Mouse (Mus musculus) gastrocnemius, adult 8-10 months (tissue): ENCODE results near the gene Bag5. TPM values are rescaled to one million over a fixed set of nuclear protein-coding genes. Genes with fewer than 3 reads are reported as not detected.

ENCODE experiments used
- DNase-seq, 2 experiments: peaks; one replicate each; pipeline ENCODE4 v3.0.0; 2022; ENCODE audit warnings: low spot score in 2 of 2
- total RNA-seq, 4 experiments: library from RNA; stranded (reverse); gene quantifications; 2 replicates each; pipeline ENCODE4 v1.2.4; 2022

The Bag5 gene
- total RNA-seq = 10 to 100 TPM; 11.4 to 19.6 (median 16.3) TPM

- peak; percentile 72 to 83 for DNase-seq
Measured at GRCm38 (mm10) chr12:111713004-111713651, at the start of gene Bag5, which contains the start of gene Apopt1. TSS of gene Bag5 (minus strand) at chr12:111713257. TSS of gene Apopt1 (plus strand) at chr12:111713261.

DNA sequence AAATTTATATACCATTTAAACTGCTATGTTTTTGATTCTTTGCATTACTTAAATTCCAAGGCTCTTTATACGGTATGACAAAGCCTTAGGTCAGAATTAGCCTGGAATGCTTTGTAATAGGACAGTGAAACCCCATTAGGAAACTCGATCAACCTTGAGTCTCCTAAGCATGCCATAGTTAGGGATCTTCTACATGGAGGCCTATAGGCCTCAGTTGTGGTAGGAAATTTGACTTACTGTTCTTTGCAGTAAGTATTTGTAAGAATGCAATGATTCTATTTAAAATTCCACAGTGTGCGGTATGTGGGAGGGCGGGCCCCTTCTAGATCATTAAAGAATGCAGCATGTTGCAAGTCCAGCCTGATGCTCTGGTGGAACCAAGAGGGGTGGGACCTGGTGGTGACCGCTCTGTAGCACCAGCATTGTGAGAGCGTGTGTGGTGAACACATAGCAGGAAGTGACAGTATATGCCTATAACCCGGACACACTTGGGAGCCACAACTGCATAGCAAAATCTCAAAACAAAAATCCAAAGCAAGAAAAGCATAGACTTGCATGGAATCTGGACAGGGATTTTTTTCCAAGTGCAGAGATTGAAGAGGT, 47.4 kb upstream of the Bag5 start:
- no peak for DNase-seq

DNA sequence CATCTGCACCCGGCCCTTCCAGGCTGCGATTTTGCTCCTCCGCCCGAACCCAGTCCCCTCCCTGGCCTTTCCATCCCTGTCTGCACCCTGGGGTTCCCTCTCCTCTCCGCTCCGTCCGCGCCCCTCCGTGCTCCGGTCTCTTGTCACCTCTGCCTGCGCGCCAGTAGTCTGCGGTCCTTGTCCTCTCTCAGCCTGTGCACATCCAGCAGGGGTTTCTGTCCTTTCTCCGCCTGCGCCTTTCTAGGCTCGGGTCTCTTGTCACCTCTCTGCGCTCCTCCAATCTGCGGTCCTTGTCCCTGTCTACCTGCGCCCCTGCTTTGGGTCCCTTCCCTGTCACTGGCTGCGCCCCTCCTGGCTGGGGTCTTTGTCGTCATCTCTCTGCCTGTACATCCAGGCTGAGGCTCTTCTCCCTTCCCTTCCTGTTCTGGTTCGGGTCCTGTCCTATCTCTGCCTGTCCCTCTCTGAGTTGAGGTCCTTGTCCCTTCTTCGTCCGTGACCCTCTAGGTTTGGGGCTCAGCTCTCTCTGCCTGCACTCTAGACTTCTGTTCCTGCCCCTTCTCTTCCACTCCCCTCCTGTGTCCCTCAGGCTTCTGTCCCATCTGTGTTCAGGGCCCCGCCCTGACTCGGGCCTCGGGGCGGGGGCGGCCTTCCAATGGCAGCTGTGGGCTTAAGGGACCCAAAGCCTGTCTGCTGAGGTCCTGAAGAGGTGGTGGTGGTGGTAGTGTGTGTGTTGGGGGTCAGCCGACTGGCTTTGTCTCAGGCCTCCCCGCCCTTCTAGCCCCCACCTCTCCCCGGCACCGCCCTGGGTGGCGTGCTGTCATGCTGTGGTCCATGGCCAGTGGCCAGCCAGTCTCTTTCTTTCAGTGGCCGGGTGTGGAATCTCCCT, 46.4 kb upstream of the Bag5 start:
- DNase-seq = peak; percentile 57 to 66

- peak; percentile 56 to 59 for DNase-seq
Measured at GRCm38 (mm10) chr12:111758381-111759175, 45.5 kb upstream of the Bag5 start, which contains the start of gene Klc1. TSS of gene Klc1 (plus strand) at chr12:111758849.

DNA sequence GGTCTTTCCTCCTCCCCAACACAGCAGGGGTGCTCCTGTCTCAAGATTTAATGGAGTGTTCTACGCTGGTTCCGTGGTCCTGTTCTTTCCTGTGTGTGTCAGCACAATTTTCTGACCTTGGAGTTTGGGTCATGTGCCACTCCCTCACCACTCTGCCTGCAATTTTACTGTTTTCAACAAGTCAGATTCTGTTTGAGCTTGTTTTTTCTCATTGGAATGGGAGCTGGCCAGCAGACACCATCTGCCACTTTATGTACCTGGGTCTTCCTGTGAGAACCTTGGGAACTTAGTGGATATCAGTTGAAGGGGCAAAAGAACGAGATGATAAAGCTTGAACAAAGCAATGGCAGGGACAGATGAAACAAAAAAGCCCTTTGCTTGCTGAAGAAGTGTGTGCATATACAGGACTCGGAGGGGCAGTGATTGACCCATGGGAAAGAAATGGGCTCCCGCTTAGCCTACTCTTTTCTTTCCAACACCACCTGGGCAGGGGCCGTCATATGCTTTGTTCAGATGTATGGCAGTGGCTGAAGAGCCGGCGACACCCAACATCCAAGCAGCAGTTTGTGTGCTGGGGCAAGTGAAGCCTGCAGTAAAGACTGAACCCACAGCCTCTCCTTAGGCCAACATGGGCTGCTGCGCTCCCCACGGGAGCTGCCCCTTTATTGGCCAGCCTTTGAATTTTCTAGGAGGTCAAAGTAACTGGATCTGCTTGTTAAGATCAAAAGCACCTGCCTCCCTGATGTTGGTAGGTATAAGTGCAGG, 44.7 kb upstream of the Bag5 start:
- no peak for DNase-seq

- no peak for DNase-seq
Measured at GRCm38 (mm10) chr12:111756698-111757082, 43.6 kb upstream of the Bag5 start.

DNA sequence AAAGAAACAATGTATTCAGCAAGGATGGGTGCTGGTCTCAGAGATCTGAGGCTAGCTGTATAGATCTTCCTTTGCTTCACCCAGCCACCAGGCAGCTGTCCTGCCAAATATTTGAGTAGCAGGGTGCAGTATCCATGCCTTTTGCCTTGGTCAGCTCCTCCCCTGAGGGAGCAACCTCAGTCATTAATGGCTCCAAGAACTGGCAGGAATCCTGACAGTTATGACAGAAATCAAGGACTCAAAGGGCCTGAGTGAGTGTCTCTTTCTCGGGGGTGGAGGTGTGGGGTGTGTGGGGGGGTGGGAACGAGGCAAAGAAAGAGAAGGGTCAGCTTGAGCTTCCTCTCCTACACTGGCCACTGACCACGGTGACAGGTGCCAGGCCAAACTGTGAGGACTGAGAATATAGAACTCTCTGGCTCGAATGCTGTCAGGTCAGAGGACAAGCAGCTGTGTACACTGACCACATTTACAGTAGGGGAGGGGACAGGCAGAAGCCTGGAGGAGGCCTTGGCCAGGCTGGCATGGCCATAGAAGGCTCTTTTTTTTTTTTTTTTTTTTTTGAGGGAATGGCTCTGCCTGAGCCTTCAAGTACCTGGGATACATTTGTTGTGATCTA, 43.1 kb upstream of the Bag5 start:
- no peak for DNase-seq

DNA sequence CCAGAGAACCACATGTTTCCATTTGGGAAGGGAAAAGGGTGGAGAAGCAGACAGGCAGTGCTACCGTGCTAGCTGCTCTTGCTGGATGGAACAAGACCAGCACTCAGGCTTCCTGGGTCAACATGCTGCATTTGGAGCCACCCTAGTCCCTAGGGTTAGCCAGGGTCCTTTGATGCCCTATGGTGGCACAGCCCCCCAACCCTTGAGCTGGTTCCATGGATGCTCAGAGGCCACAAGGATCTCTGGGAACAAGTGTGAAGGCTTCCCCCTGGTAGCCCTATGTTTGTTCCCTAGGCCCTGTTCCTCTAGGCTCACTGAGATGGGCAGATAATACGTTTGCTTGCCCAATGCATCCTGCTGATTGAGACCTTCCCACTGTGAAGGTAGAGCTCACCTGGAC, 42.2 kb upstream of the Bag5 start:
- no peak for DNase-seq

DNA sequence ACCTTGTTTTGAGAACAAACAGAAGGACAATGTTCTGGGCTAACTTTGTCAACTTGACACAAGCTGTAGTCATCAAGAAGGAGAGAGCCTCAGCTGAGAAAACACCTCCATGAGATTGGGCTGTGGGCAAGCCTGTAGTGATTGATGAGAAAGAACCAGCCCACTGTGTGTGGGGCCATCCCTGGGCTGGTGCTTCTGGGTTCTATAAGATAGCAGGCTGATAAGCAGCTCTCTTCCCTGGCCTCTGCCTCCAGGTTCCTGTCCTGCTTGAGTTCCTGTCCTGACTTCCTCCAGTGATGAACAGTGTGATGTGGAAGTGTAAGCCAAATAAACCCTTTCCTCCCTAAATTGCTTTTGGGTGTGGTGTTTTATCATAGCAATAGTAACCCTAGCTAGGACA, 41.7 kb upstream of the Bag5 start:
- DNase-seq = no peak

GRCm38 (mm10) chr12:111753347-111753746, 40.3 kb upstream of the Bag5 start:
- no peak for DNase-seq

GRCm38 (mm10) chr12:111752491-111752890, 39.4 kb upstream of the Bag5 start:
- no peak for DNase-seq

DNA sequence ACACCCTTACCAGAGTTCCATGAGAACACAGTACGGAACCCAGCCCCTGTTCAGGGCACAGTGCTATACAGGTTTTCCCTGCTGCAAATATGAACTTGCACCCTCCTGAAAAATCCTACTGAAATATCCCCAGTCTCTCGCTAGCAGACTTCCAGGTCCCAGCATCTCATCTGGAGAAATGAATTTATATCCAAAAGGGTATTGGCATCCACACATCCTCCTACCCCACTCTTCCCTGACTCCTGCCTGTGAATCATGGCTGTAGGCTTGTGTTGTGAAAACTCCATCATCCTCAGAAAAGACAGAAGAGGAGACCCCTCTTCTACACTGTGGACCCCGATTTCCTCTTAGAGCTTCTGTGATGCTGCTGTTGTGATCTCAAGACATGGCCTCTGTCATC, 37.7 kb upstream of the Bag5 start:
- no peak for DNase-seq

- no peak for DNase-seq
Measured at GRCm38 (mm10) chr12:111747421-111747820, 34.4 kb upstream of the Bag5 start.

DNA sequence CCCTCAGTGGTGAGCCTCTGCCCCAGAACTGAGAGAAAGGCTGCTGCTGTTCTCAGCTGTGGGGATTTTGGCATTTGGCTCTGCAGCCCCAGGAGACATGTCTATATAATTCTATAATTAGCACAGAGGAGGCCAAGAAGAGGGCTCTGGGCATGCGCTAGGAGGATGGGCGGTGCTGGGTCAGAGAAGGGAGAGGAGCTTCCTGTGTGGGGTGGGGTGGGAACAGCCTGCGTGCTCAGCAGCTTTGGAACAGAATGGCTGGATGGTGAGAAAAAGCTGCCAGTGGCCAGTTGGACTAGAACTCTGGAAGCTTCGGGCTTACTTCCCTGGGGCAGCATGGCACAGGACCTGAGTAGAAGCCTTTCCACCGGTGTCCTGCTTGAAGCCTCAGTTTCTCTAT, 33.0 kb upstream of the Bag5 start:
- DNase-seq = peak; percentile 66 to 69

GRCm38 (mm10) chr12:111745274-111745673, 32.2 kb upstream of the Bag5 start:
- DNase-seq = no peak

GRCm38 (mm10) chr12:111743981-111744423, 30.9 kb upstream of the Bag5 start:
- no peak for DNase-seq

GRCm38 (mm10) chr12:111743419-111743818, 30.4 kb upstream of the Bag5 start:
- no peak for DNase-seq

DNA sequence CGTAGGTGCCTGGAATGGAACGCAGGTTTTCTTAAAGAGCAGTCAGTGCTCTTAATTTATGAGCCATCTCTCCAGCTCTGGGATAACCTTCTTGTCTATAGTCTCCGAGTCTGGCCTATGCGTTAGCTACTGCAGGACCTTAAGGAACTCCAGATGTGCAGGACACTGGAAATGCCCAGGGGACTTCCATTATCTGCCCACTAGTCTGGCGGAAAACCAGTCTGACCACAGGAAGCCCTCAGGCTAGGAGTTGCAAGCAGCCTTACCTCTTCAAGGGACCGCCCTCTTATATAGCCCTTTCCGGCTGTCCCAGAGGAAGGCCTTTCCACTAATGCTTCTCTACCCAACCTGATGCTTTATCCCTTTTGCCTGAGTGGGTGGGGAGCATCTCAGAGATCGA, 28.3 kb upstream of the Bag5 start:
- DNase-seq = no peak

- DNase-seq = peak; percentile 46 to 59
Measured at GRCm38 (mm10) chr12:111738754-111739153, 25.7 kb upstream of the Bag5 start.

- no peak for DNase-seq
Measured at GRCm38 (mm10) chr12:111737370-111737769, 24.3 kb upstream of the Bag5 start.
